Mouse (Mus musculus) liver, postnatal 0 days (tissue): Measurements from ENCODE around the gene Arpp19. TPM values are rescaled to one million over a fixed set of nuclear protein-coding genes. Genes with fewer than 3 reads are reported as not detected.

Experiments
- ATAC-seq: fragments of 200-750 bp; cut with Nextera tagmentation; 2 replicates; pipeline ENCODE4 v1.8.0; 2017; ENCODE audit warnings: mild to moderate bottlenecking, moderate library complexity
- DNase-seq: peaks from one replicate; pipeline ENCODE4 v3.0.0-alpha.2; 2016
- H3K27ac ChIP-seq: fragments of 300-500 bp; sonication (generic); 2 replicates; pipeline ENCODE4 v1.5.1; 2014; ENCODE audit warnings: antibody characterized with exemption, moderate library complexity, mild to moderate bottlenecking, low read depth
- H3K27me3 ChIP-seq: fragments of 300-500 bp; sonication (generic); 2 replicates; pipeline ENCODE4 v1.6.1; 2014; ENCODE audit warnings: low read length, control low read depth, mixed read lengths; ENCODE audit not compliant: insufficient read depth
- H3K36me3 ChIP-seq: fragments of 300-500 bp; sonication (generic); replicated peaks from 2 replicates; pipeline ENCODE4 v1.6.1; 2014; ENCODE audit warnings: mild to moderate bottlenecking, control low read depth, low read length, moderate library complexity, mixed read lengths; ENCODE audit not compliant: insufficient read depth
- H3K4me1 ChIP-seq: fragments of 300-500 bp; sonication (generic); 2 replicates; pipeline ENCODE4 v1.6.1; 2014; ENCODE audit warnings: antibody characterized with exemption, mild to moderate bottlenecking, control low read depth; ENCODE audit not compliant: insufficient read depth
- H3K4me2 ChIP-seq: fragments of 300-500 bp; sonication (generic); 2 replicates; pipeline ENCODE4 v1.6.1; 2014; ENCODE audit warnings: low read depth, mild to moderate bottlenecking, low read length, moderate library complexity, mixed read lengths
- H3K4me3 ChIP-seq: fragments of 300-500 bp; sonication (generic); 2 replicates; pipeline ENCODE4 v1.5.1; 2014; ENCODE audit warnings: low read depth, low read length
- H3K9ac ChIP-seq: fragments of 300-500 bp; sonication (generic); replicated peaks from 2 replicates; pipeline ENCODE4 v1.6.1; 2014; ENCODE audit warnings: mild to moderate bottlenecking, moderate library complexity
- H3K9me3 ChIP-seq: fragments of 300-500 bp; sonication (generic); 2 replicates; pipeline ENCODE4 v1.6.1; 2016; ENCODE audit warnings: mild to moderate bottlenecking, control low read depth, low read length, mixed read lengths
- CTCF ChIP-seq: sonication (generic); IDR thresholded peaks from 2 replicates; pipeline ENCODE4 v1.5.1; 2016; ENCODE audit warnings: antibody characterized with exemption, low read depth
- EP300 ChIP-seq: IDR thresholded peaks from 2 replicates; pipeline ENCODE4 v1.6.1; 2016; ENCODE audit warnings: antibody characterized with exemption, low read depth, mild to moderate bottlenecking
- WGBS: fragments of 180-500 bp; shearing (Covaris S2); extraction: QIAGEN DNeasy Blood & Tissue Kit; methylation state at CpG from one replicate; pipeline ENCODE4 v1.1.7; 2014; ENCODE audit not compliant: insufficient replicate concordance; 5-methylcytosine and 5-hydroxymethylcytosine counted together
- polyA plus RNA-seq: library from polyadenylated mRNA; unstranded; fragments of >200 nt; fragmentation: Nextera tagmentation; extraction: Ambion mirVana; gene quantifications from 2 replicates; pipeline ENCODE4 v1.2.1, GENCODE M21; 2015

Gene Arpp19
- polyA plus RNA-seq, 1 experiment from 2014 or later: 189 TPM

- H3K4me1 ChIP-seq: no peaks in the 10 kb centered on the region
- no peak for TF ChIP-seq EP300
- no peak overlapping the region for H3K27ac ChIP-seq
- ATAC-seq: no peak
- H3K9me3 ChIP-seq: no peaks in the 10 kb centered on the region
- no peak overlapping the region for H3K4me3 ChIP-seq
- H3K36me3 ChIP-seq: no peaks in the 10 kb centered on the region; the same call in none of the 2 replicates
- no peak overlapping the region for H3K9ac ChIP-seq
- H3K4me2 ChIP-seq: no peak overlapping the region
- no peak for DNase-seq
- 69% methylated on average over 6 of the region's 6 CpGs for WGBS
- no peaks in the 10 kb centered on the region for H3K27me3 ChIP-seq
Observed at GRCm38 (mm10) chr9:75001006-75001405, 36.4 kb upstream of the Arpp19 start.

GRCm38 (mm10) chr9:75001611-75002204 lies 35.7 kb upstream of the Arpp19 start:
- Histone ChIP-seq H3K4me3 (no peak overlapping the region), H3K36me3 (peaks cover under 1% of the 10 kb centered on the region), H3K9ac (no peak overlapping the region), H3K9me3 (no peaks in the 10 kb centered on the region), H3K4me1 (no peaks in the 10 kb centered on the region), H3K27me3 (no peaks in the 10 kb centered on the region), H3K4me2 (no peak overlapping the region), H3K27ac (no peak overlapping the region)
- DNase-seq: no peak
- ATAC-seq: no peak
- TF ChIP-seq EP300: no peak
- no peak for TF ChIP-seq CTCF
- 57% methylated on average over 5 of the region's 5 CpGs for WGBS

DNA sequence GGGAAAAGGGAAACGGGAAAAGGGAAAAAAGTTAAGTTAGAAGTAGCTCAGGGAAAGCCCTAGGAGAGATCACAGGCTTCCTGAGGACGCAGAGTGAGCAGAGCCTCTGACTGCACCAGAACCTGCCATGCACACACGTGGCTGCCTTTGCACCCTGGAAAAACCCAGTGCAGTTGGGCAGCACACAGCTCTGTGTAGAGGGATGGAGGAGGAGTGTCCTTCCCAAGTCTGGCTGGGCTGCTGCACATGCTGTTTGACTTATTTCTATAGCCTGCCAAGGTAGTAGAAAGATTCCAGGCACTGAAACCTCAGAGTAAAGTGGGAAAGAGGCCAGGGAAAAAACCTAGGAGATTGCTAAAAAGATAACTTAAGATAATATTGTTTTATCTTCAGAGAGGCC lies 35.2 kb upstream of the Arpp19 start:
- Histone ChIP-seq H3K36me3 (peaks cover 5% of the 10 kb centered on the region), H3K4me3 (no peak overlapping the region), H3K27me3 (no peaks in the 10 kb centered on the region), H3K4me1 (no peaks in the 10 kb centered on the region), H3K4me2 (no peak overlapping the region), H3K9ac (no peak overlapping the region), H3K9me3 (no peaks in the 10 kb centered on the region), H3K27ac (no peak overlapping the region)
- ATAC-seq (no peak), DNase-seq (no peak)
- WGBS: 62% methylated on average over 3 of the region's 3 CpGs
- TF ChIP-seq CTCF (no peak), EP300 (no peak)

- peaks cover 14% of the 10 kb centered on the region for H3K36me3 ChIP-seq
- DNase-seq: no peak
- H3K27ac ChIP-seq: no peak overlapping the region
- no peaks in the 10 kb centered on the region for H3K27me3 ChIP-seq
- no peak for ATAC-seq
- no peaks in the 10 kb centered on the region for H3K9me3 ChIP-seq
- no peak overlapping the region for H3K4me3 ChIP-seq
- no peak overlapping the region for H3K9ac ChIP-seq
- 85% methylated on average over 10 of the region's 10 CpGs for WGBS
- no peak overlapping the region for H3K4me2 ChIP-seq
- no peak for TF ChIP-seq CTCF
- TF ChIP-seq EP300: no peak
- no peaks in the 10 kb centered on the region for H3K4me1 ChIP-seq
Observed at GRCm38 (mm10) chr9:75004203-75004602, 33.2 kb upstream of the Arpp19 start.

- 84% methylated on average over 2 of the region's 2 CpGs for WGBS
- Histone ChIP-seq H3K4me2 (no peak overlapping the region), H3K4me3 (no peak overlapping the region), H3K4me1 (no peaks in the 10 kb centered on the region), H3K36me3 (peaks cover 23% of the 10 kb centered on the region), H3K27me3 (no peaks in the 10 kb centered on the region), H3K9me3 (no peaks in the 10 kb centered on the region), H3K27ac (no peak overlapping the region), H3K9ac (no peak overlapping the region)
- DNase-seq (no peak), ATAC-seq (no peak)
- TF ChIP-seq EP300 (no peak), CTCF (no peak)
Observed at GRCm38 (mm10) chr9:75016591-75016990, 20.8 kb upstream of the Arpp19 start.

GRCm38 (mm10) chr9:75019181-75019580 lies 18.2 kb upstream of the Arpp19 start:
- Histone ChIP-seq H3K4me3 (no peak overlapping the region), H3K27me3 (no peaks in the 10 kb centered on the region), H3K4me2 (no peak overlapping the region), H3K9ac (no peak overlapping the region), H3K36me3 (peaks cover 20% of the 10 kb centered on the region), H3K27ac (no peak overlapping the region), H3K4me1 (peaks cover 3% of the 10 kb centered on the region; the same call in 1 of the 2 replicates), H3K9me3 (no peaks in the 10 kb centered on the region)
- ATAC-seq (no peak), DNase-seq (no peak)
- no peak for TF ChIP-seq EP300
- no peak for TF ChIP-seq CTCF
- WGBS: 82% methylated on average over 6 of the region's 6 CpGs
